Mouse (Mus musculus) cortical plate, adult 2 months (tissue): ENCODE data around the gene Rcbtb1. TPM values are rescaled to one million over a fixed set of nuclear protein-coding genes. Genes with fewer than 3 reads are reported as not detected.
"Not testable (repeated sequence)": the region's sequence is repeated elsewhere in the genome, so short reads cannot be mapped to it uniquely, and the experiment has no call there.

ENCODE experiments used
- H3K27ac ChIP-seq: fragments of 200-500 bp; 2 replicates; pipeline ENCODE4 v1.5.1; 2012; ENCODE audit warnings: low read length, control low read depth, inconsistent platforms; ENCODE audit not compliant: insufficient read depth
- H3K4me1 ChIP-seq: fragments of 200-500 bp; 2 replicates; pipeline ENCODE4 v1.6.1; 2011; ENCODE audit warnings: low read length; ENCODE audit not compliant: control insufficient read depth, insufficient read depth
- H3K4me3 ChIP-seq: fragments of 200-500 bp; 2 replicates; pipeline ENCODE4 v1.5.1; 2011; ENCODE audit warnings: mild to moderate bottlenecking, low read length, control low read depth; ENCODE audit not compliant: insufficient read depth
- CTCF ChIP-seq: fragments of 200-500 bp; IDR thresholded peaks from 2 replicates; pipeline ENCODE4 v1.5.1; 2011; ENCODE audit warnings: mild to moderate bottlenecking, control low read depth, low read length; ENCODE audit not compliant: insufficient read depth; ENCODE audit errors: extremely low read depth
- POLR2A ChIP-seq: fragments of 200-500 bp; IDR thresholded peaks from 2 replicates; pipeline ENCODE4 v1.6.1; 2011; ENCODE audit warnings: mild to moderate bottlenecking, low read length, control low read depth; ENCODE audit not compliant: insufficient read depth; ENCODE audit errors: extremely low read depth
- polyA plus RNA-seq: library from polyadenylated mRNA; depleted of rRNA; stranded (reverse); fragments of >200 nt; gene quantifications from 2 replicates; pipeline ENCODE4 v1.2.3, GENCODE M21; 2012

The Rcbtb1 gene
- polyA plus RNA-seq, 1 experiment, result 35.2 TPM

DNA sequence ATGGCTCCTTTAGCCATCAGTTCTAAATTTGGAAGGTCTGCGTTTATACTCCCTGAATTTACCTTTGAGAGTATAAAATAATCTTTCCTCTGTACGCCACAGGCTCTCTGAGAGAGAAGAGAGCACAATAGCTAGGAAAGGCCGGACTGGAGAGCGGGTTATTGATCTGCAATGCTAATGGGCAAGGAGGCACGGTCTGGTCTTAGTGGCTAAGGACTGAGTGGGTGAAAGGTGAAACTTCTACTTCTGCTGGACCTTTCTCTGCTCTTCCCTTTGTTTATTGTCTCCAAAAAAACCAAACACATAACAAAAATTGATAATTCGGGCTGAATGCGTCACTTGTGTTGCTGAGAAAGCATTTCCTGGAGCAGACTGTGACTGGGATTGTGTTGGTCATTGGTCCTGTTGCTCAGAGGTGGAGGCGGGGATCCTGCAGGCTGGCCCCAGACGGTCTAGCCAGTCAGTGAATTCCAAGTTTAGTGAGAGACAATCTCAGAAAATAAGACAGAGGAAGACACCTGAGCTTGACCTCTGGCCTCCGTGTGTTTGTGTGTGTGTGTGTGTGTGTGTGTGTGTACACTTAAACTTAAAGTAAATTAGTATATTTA is 5.1 kb downstream of the Rcbtb1 start:
- Histone ChIP-seq H3K4me3 (no peak overlapping the region), H3K4me1 (no peaks in the 10 kb centered on the region; the same call in 1 of the 2 replicates), H3K27ac (0 out of 2 replicates have a peak overlapping the region, but pooled peaks have one; percentile 17)
- TF ChIP-seq POLR2A (no peak), CTCF (no peak)

DNA sequence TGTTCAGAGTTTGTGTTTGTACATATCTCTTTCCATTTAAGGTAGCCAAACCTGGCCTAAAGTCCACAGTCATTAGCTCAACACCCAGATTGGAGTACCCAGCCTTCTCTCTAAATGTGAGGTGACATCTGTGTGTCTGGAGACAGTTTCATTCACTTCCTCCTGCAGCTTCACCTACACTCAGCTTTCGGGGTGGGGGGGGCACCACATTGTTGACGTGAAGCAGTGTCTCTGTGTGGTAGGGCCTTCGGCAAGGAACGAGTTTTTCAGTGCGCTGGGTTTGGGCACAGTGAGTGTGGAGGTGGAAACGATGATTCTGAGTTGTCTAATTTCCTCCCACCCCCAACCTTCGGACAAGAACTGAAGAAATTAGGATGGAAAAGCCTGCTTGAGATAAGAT is 8.0 kb downstream of the Rcbtb1 start:
- TF ChIP-seq POLR2A (no peak), CTCF (no peak)
- Histone ChIP-seq H3K27ac (no peak overlapping the region), H3K4me3 (no peak overlapping the region), H3K4me1 (no peaks in the 10 kb centered on the region; the same call in 1 of the 2 replicates)

DNA sequence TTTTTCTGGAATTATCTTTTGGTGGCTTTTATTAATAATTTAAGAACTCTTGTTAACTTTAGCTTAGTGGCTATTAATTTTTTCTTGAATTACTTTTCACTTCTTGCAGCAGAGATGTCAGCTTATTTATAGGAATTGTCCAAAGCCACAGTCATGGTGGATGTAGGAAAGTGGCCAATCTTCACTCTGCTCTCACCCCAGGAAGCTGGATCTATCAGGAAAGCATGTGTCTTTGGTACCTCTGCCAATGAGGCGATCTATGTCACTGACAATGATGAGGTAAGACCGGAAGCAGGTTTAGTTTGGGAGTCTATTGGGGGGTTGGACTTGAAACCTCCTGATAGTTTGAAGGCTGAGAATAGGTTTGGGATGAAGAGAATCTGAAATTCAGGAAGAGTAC is 8.8 kb downstream of the Rcbtb1 start:
- Histone ChIP-seq H3K4me3 (no peak overlapping the region), H3K4me1 (no peaks in the 10 kb centered on the region), H3K27ac (no peak overlapping the region)
- TF ChIP-seq POLR2A (no peak), CTCF (no peak)

DNA sequence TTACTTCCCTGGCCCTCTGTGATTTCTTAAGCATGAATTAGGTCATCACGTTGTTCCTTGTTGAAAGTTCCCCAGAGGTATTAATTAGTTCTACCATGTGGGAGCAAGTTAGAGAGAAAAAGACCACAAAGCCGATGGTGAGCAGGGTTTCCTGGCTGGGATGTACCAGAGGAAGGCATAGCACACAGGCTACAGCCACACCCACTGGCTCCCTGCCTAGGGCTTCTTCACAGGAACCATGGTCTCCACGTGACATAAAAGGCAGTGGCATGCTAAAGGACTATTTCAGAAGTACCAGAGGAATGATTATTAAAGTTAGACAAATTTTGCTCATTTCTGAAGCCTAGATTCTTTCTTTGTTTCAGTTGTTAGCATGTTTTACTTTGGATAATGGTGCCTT is 18.2 kb downstream of the Rcbtb1 start:
- Histone ChIP-seq H3K4me1 (no peaks in the 10 kb centered on the region), H3K4me3 (no peak overlapping the region), H3K27ac (no peak overlapping the region)
- TF ChIP-seq POLR2A, result no peak
- TF ChIP-seq CTCF, result no peak

DNA sequence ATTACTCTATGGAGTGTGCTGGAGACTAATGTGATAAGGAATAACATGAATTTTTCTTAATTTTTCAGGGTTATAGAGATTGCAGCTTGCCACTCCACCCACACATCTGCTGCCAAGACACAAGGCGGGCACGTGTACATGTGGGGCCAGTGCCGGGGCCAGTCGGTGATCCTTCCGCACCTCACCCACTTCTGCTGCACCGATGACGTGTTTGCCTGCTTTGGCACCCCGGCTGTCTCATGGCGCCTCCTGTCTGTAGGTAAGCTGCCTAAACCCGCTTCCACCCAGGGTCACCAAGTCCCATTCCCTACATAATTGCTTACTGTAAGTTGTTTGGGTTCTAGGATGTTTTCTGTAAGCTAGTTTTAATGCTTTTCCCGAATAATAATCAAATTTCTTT is 25.2 kb downstream of the Rcbtb1 start:
- Histone ChIP-seq H3K27ac (no peak overlapping the region), H3K4me3 (no peak overlapping the region), H3K4me1 (no peaks in the 10 kb centered on the region)
- TF ChIP-seq POLR2A (no peak), CTCF (no peak)

DNA sequence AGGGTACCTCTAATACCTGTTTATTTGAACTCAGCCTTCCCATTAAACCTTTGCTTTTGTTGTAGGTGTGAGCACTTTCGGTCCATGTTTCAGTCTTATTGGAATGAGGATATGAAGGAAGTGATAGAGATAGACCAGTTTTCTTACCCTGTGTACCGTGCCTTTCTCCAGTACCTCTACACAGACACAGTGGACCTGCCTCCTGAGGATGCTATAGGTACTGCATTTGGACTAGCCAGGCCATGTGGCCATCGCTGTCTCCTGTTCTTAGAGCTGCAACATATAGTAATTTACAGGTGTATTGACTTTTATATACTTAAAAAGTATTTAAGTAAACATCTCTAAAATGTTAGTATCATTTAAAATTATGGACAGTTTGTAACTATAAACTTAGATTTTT is 28.8 kb downstream of the Rcbtb1 start:
- H3K27ac ChIP-seq, result no peak overlapping the region
- TF ChIP-seq POLR2A (no peak), CTCF (peak; percentile 20; the same call in 1 of the 2 replicates)
- H3K4me1 ChIP-seq, result no peaks in the 10 kb centered on the region
- no peak overlapping the region for H3K4me3 ChIP-seq

DNA sequence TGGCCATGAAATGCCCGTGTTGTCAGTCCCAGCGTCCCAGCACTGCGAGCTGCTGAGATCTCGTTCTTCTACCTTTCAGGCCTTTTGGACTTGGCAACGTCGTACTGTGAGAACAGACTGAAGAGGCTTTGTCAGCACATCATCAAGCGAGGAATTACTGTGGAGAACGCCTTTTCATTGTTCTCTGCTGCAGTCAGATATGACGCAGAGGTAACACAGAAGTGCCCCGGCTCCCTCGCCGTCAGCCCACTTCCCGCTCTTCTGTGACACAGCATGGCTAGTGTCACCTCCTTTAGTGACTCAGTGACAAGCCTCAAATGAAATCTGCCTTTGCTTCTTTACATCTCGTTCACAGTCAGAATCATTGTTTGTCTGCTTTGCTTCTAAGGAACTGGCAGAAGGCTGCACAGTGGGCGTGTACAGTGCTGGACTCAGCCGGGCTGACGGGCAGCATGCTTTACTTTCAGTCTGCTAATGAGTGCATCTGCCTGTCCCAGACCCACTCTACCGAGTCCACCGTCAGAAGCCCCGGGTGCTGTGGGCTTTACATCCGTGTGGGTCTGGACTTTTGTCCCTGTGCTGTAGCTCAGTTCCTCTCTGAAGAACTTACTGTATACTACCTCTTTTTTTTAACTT is 29.4 kb downstream of the Rcbtb1 start:
- Histone ChIP-seq H3K4me1 (no peaks in the 10 kb centered on the region), H3K27ac (0 out of 2 replicates have a peak overlapping the region, but pooled peaks have one; percentile 6), H3K4me3 (no peak overlapping the region)
- no peak for TF ChIP-seq CTCF
- TF ChIP-seq POLR2A, result no peak

DNA sequence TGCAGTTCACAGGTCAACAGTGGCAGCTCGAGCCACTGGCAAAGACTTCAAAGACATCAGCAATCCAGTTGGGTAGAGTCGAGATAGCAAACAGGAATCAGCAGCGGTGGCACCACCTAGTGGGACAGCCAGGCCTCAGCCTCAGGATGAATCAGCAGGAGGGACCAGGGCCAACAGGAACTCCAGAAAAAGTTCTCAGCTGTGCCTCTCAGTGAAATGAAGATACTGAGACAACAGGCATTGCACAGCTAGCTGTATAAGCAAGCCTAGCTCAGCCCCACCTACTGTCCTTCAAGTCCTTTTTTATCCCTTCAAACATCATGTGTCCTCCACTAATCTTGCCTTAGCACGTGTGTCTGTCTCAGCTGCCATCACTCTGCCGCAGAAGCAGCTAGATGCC is 31.0 kb downstream of the Rcbtb1 start:
- H3K27ac ChIP-seq, result no peak overlapping the region
- H3K4me1 ChIP-seq, result no peaks in the 10 kb centered on the region
- TF ChIP-seq CTCF, result peak; percentile 29; the same call in 1 of the 2 replicates
- no peak for TF ChIP-seq POLR2A
- H3K4me3 ChIP-seq, result no peak overlapping the region

DNA sequence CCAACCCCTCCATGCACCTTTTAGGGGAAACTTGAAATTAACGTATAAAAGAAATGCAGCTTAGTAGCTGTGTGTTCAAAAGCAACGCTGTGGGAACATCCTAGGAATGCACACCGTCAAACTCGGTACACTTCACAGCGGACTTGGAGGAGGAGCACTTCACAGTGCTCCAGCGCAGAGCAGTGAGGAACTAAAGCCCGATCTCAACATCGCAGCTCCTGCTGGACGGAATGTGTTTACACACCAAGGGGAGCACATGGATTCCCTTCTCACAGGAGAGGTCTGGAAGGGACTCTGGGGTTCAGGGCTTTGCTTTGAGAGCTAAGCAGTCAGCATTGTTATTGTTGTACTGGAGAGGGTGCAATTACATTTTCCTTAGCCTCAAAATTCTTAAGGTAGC is 32.6 kb downstream of the Rcbtb1 start:
- no peak for TF ChIP-seq CTCF
- no peak for TF ChIP-seq POLR2A
- Histone ChIP-seq H3K4me1 (no peaks in the 10 kb centered on the region), H3K27ac (no peak overlapping the region), H3K4me3 (no peak overlapping the region)

DNA sequence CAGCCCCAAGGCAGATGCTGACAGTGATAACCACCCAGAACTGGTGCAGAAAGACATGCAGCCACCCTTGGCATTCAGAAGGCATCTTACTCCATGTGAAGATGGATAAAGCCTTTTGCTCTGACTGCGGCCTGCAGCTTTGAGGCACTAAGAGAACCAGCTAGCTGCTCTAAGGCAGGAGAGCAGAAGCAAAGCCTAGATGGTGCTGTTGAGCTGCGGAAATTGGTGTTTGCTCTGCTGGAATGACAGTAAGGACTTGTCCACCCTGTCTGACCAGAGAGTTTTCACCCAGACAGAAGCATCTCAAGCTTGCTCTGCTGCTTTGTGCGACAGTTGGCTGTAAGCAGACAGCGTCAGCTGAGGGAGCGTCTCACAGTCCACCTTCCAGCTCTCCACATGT is 49.3 kb downstream of the Rcbtb1 start:
- peak; percentile 58 for TF ChIP-seq CTCF
- not testable (repeated sequence) for H3K4me1 ChIP-seq, H3K4me3 ChIP-seq, H3K27ac ChIP-seq

DNA sequence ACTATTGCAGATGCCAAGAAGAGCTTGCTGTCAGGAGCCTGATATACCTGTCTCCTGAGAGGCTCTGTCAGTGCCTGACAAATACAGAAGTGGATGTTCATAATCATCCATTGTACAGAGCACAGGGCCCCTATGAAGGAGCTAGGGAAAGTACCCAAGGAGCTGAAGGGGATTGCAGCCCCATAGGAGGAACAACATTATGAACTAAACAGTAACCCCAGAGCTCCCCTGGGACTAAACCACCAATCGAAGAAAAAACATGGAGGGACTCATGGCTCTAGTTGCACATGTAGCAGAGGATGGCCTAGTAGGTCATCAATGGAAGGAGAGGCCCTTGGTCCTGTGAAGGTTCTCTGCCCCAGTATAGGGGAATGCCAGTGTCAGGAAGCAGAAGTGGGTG is 54.9 kb downstream of the Rcbtb1 start:
- H3K4me3 ChIP-seq, H3K4me1 ChIP-seq: not testable (repeated sequence)

More for the DNA sequence above, 54.9 kb downstream of the Rcbtb1 start:
- H3K27ac ChIP-seq, result not testable (repeated sequence)
